Mouse (Mus musculus): ENCODE data around the gene 4930503B20Rik. TPM values are rescaled to one million over a fixed set of nuclear protein-coding genes. Genes with fewer than 3 reads are reported as not detected.

4930503B20Rik gene
- total and polyA plus RNA-seq, 2 experiments from 2014 or later: not detected

GRCm38 (mm10) chr3:146659321-146659720 is 8.2 kb upstream of the 4930503B20Rik start:
- H3K4me1 ChIP-seq (ENCODE audit: control insufficient read depth, insufficient read depth): peaks cover 16% of the 10 kb centered on the region
- DNase-seq (ENCODE audit: low spot score) (no peak), ATAC-seq (ENCODE audit: insufficient read depth, low read depth) (no peak)
- no peak overlapping the region for H3K27ac ChIP-seq (ENCODE audit: low read depth)
- no peaks in the 10 kb centered on the region for H3K36me3 ChIP-seq (replicated peaks; ENCODE audit: control insufficient read depth, insufficient read depth, low read length)
- no peaks in the 10 kb centered on the region for H3K9me3 ChIP-seq (replicated peaks; ENCODE audit: control insufficient read depth, low read length)
- no peak overlapping the region for H3K4me2 ChIP-seq (ENCODE audit: low read depth, low read length)
- H3K27me3 ChIP-seq (ENCODE audit: control insufficient read depth, insufficient read depth, low read length): no peaks in the 10 kb centered on the region
- no peak overlapping the region for H3K9ac ChIP-seq (replicated peaks; ENCODE audit: low read depth, low read length)
- 79% methylated on average over 5 of the region's 5 CpGs for whole genome bisulfite sequencing
- no peak overlapping the region for H3K4me3 ChIP-seq (ENCODE audit: low read depth, low read length)
- TF ChIP-seq EP300 (IDR thresholded peaks at IDR 0.05; ENCODE audit: low read depth) (no peak), CTCF (IDR thresholded peaks at IDR 0.05; ENCODE audit: low read depth) (no peak)

DNA sequence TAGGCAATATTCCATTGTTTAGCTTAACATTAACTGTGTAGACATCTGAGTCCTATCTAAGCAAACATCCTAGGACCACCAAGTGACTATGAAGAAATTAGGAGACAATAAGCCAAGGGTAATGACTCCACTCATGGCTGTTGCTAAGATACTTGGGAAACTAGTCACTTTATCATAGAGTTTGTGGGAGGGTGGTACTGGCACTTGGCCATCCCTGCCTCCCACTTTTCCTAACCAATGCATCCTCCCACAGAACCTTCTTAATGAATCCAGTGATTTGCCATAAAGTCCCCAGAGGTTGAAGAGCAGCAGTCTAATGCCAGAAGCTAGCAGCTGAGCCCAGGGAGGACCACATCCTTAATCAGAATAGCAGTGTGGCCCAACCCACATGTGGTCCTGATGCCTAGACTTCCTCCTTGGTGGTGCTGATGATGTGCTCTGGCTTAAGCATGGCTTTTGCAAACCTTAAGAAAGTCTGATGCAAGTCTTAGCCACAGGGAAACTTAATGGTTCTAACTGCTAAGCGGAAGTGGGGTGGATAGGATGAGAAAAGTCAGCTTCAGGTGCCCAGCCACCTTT is 7.0 kb upstream of the 4930503B20Rik start:
- H3K9ac ChIP-seq (replicated peaks; ENCODE audit: low read depth, low read length): no peak overlapping the region
- no peak overlapping the region for H3K4me2 ChIP-seq (ENCODE audit: low read depth, low read length)
- peaks cover 16% of the 10 kb centered on the region for H3K4me1 ChIP-seq (ENCODE audit: control insufficient read depth, insufficient read depth)
- H3K4me3 ChIP-seq (ENCODE audit: low read depth, low read length): no peak overlapping the region
- no peak overlapping the region for H3K27ac ChIP-seq (ENCODE audit: low read depth)
- H3K36me3 ChIP-seq (replicated peaks; ENCODE audit: control insufficient read depth, insufficient read depth, low read length): no peaks in the 10 kb centered on the region
- DNase-seq (ENCODE audit: low spot score) (no peak), ATAC-seq (ENCODE audit: insufficient read depth, low read depth) (no peak)
- no peaks in the 10 kb centered on the region for H3K9me3 ChIP-seq (replicated peaks; ENCODE audit: control insufficient read depth, low read length)
- TF ChIP-seq EP300 (IDR thresholded peaks at IDR 0.05; ENCODE audit: low read depth) (no peak), CTCF (IDR thresholded peaks at IDR 0.05; ENCODE audit: low read depth) (no peak)
- H3K27me3 ChIP-seq (ENCODE audit: control insufficient read depth, insufficient read depth, low read length): no peaks in the 10 kb centered on the region
- 90% methylated on average over 1 of the region's 1 CpGs for WGBS

DNA sequence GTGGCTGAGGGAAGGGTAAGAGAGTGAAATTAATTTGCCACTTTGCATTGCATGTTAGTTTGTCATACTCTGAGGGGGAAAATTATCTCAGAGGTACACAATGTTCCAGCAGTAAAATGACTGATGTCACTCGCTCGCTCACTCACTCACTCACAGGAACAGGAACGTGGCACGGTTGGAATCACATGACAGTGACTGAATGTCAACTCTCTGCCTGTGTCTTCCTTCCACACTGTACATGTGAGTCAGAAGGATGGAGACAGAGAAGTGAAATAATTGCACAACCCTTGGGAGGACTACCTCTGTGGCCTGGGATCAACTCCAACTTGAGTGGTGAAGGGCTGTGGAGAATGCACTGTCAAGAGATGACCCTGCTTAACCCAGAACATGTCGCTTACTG is 6.3 kb upstream of the 4930503B20Rik start:
- no peak overlapping the region for H3K4me3 ChIP-seq (ENCODE audit: low read depth, low read length)
- DNase-seq (ENCODE audit: low spot score) (peak; percentile 41), ATAC-seq (ENCODE audit: insufficient read depth, low read depth) (peak; percentile 70)
- no peaks in the 10 kb centered on the region for H3K27me3 ChIP-seq (ENCODE audit: control insufficient read depth, insufficient read depth, low read length)
- H3K9ac ChIP-seq (replicated peaks; ENCODE audit: low read depth, low read length): no peak overlapping the region
- no peaks in the 10 kb centered on the region for H3K9me3 ChIP-seq (replicated peaks; ENCODE audit: control insufficient read depth, low read length)
- H3K27ac ChIP-seq (ENCODE audit: low read depth): 0 out of 2 replicates have a peak overlapping the region, but pooled peaks have one; percentile 25
- TF ChIP-seq CTCF (IDR thresholded peaks at IDR 0.05; ENCODE audit: low read depth) (no peak), EP300 (IDR thresholded peaks at IDR 0.05; ENCODE audit: low read depth) (peak; percentile 95)
- H3K36me3 ChIP-seq (replicated peaks; ENCODE audit: control insufficient read depth, insufficient read depth, low read length): no peaks in the 10 kb centered on the region
- no peak overlapping the region for H3K4me2 ChIP-seq (ENCODE audit: low read depth, low read length)
- H3K4me1 ChIP-seq (ENCODE audit: control insufficient read depth, insufficient read depth): peaks cover 16% of the 10 kb centered on the region
- whole genome bisulfite sequencing: 66% methylated on average over 5 of the region's 5 CpGs

GRCm38 (mm10) chr3:146655111-146655577 is 4.0 kb upstream of the 4930503B20Rik start:
- no peak for ATAC-seq (ENCODE audit: insufficient read depth, low read depth)
- Histone ChIP-seq H3K9me3 (replicated peaks; ENCODE audit: control insufficient read depth, low read length) (no peaks in the 10 kb centered on the region), H3K4me1 (ENCODE audit: control insufficient read depth, insufficient read depth) (no peaks in the 10 kb centered on the region), H3K27me3 (ENCODE audit: control insufficient read depth, insufficient read depth, low read length) (no peaks in the 10 kb centered on the region), H3K4me2 (ENCODE audit: low read depth, low read length) (no peak overlapping the region), H3K36me3 (replicated peaks; ENCODE audit: control insufficient read depth, insufficient read depth, low read length) (no peaks in the 10 kb centered on the region), H3K4me3 (ENCODE audit: low read depth, low read length) (no peak overlapping the region), H3K27ac (ENCODE audit: low read depth) (no peak overlapping the region), H3K9ac (replicated peaks; ENCODE audit: low read depth, low read length) (no peak overlapping the region)
- TF ChIP-seq EP300 (IDR thresholded peaks at IDR 0.05; ENCODE audit: low read depth): no peak
- no peak for TF ChIP-seq CTCF (IDR thresholded peaks at IDR 0.05; ENCODE audit: low read depth)
- 47% methylated on average over 2 of the region's 2 CpGs for WGBS
- DNase-seq (ENCODE audit: low spot score): peak; percentile 51

DNA sequence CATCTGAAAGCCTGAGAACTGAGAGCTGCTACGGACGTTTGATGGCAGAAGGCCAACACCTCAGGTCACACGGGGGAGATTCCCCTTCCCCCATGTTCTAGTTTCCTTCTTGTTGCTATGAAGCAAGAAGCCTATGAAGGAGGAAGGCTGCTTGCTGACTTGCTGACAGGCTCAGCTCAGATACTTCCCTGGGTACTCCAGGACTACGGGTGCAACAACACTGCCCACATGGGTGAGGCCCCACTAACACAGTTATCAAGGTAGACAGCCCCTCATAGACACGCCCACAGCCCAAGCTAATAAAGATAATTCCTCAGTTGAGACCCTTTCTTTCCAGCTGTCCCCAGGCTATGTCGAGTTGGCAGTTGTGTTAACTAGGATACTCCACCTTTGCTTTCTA is 2.6 kb upstream of the 4930503B20Rik start:
- 19% methylated on average over 6 of the region's 6 CpGs for WGBS
- H3K9ac ChIP-seq (replicated peaks; ENCODE audit: low read depth, low read length): no peak overlapping the region
- H3K27me3 ChIP-seq (ENCODE audit: control insufficient read depth, insufficient read depth, low read length): no peaks in the 10 kb centered on the region
- DNase-seq (ENCODE audit: low spot score): no peak
- no peak overlapping the region for H3K4me3 ChIP-seq (ENCODE audit: low read depth, low read length)
- H3K4me2 ChIP-seq (ENCODE audit: low read depth, low read length): no peak overlapping the region
- H3K4me1 ChIP-seq (ENCODE audit: control insufficient read depth, insufficient read depth): no peaks in the 10 kb centered on the region
- no peaks in the 10 kb centered on the region for H3K9me3 ChIP-seq (replicated peaks; ENCODE audit: control insufficient read depth, low read length)
- ATAC-seq (ENCODE audit: insufficient read depth, low read depth): no peak
- H3K36me3 ChIP-seq (replicated peaks; ENCODE audit: control insufficient read depth, insufficient read depth, low read length): no peaks in the 10 kb centered on the region
- TF ChIP-seq EP300 (IDR thresholded peaks at IDR 0.05; ENCODE audit: low read depth) (no peak), CTCF (IDR thresholded peaks at IDR 0.05; ENCODE audit: low read depth) (no peak)
- no peak overlapping the region for H3K27ac ChIP-seq (ENCODE audit: low read depth)

DNA sequence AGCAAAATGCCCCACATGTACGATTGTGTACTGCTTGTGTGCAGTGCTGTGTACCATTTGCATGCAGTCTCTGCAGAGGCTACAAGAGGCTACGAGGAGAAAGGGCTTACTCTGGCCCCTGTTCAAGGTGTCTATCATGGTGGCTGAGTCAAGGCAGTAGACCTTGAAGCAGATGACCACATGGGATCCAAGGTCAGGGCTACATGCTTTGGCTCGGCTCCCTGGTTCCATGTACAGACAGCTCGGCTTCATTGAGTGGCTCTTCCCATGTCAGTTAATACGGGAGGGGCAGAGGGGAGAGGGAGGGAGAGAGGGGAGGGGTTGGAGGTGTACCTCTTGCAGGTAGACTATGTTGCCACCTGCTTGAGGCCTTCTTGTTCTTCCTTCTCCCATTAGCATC is 1.3 kb upstream of the 4930503B20Rik start:
- WGBS: 84% methylated on average over 5 of the region's 5 CpGs
- Histone ChIP-seq H3K4me3 (ENCODE audit: low read depth, low read length) (no peak overlapping the region), H3K27me3 (ENCODE audit: control insufficient read depth, insufficient read depth, low read length) (no peaks in the 10 kb centered on the region), H3K36me3 (replicated peaks; ENCODE audit: control insufficient read depth, insufficient read depth, low read length) (no peaks in the 10 kb centered on the region), H3K9ac (replicated peaks; ENCODE audit: low read depth, low read length) (no peak overlapping the region), H3K9me3 (replicated peaks; ENCODE audit: control insufficient read depth, low read length) (no peaks in the 10 kb centered on the region), H3K4me1 (ENCODE audit: control insufficient read depth, insufficient read depth) (no peaks in the 10 kb centered on the region), H3K4me2 (ENCODE audit: low read depth, low read length) (no peak overlapping the region), H3K27ac (ENCODE audit: low read depth) (no peak overlapping the region)
- TF ChIP-seq CTCF (IDR thresholded peaks at IDR 0.05; ENCODE audit: low read depth): no peak
- TF ChIP-seq EP300 (IDR thresholded peaks at IDR 0.05; ENCODE audit: low read depth): no peak
- ATAC-seq (ENCODE audit: insufficient read depth, low read depth) (no peak), DNase-seq (ENCODE audit: low spot score) (no peak)

Data from heart, postnatal 0 days (tissue).